Mouse (Mus musculus) B cell, adult 2 months (primary cell): ENCODE data around the gene 1110017D15Rik.

Experiments used
- DNase-seq, 2 experiments: peaks; one replicate each; pipeline ENCODE4 v3.0.0; 2022

Gene 1110017D15Rik

GRCm38 (mm10) chr4:41507998-41508397, 9.1 kb downstream of the 1110017D15Rik start:
- DNase-seq, result no peak

GRCm38 (mm10) chr4:41507326-41507924, 9.7 kb downstream of the 1110017D15Rik start:
- no peak for DNase-seq

- DNase-seq, result peak; percentile 82 to 84
Observed at GRCm38 (mm10) chr4:41506906-41507305, 10.2 kb downstream of the 1110017D15Rik start.

- DNase-seq, result peak; percentile 64 to 67
Observed at GRCm38 (mm10) chr4:41506156-41506555, 11.0 kb downstream of the 1110017D15Rik start.

- DNase-seq, result peak in 1 of 2 experiments; percentile 21
Observed at GRCm38 (mm10) chr4:41505131-41505551, 12.0 kb downstream of the 1110017D15Rik start.

GRCm38 (mm10) chr4:41504325-41504724, 12.8 kb downstream of the 1110017D15Rik start:
- no peak for DNase-seq

- DNase-seq, result peak; percentile 51 to 58
Observed at GRCm38 (mm10) chr4:41502986-41503412, 14.1 kb downstream of the 1110017D15Rik start, which contains the start of gene AI464131. Gene AI464131 (minus strand): TSS chr4:41503076.

GRCm38 (mm10) chr4:41502171-41502940, 14.8 kb downstream of the 1110017D15Rik start:
- DNase-seq, result no peak

- DNase-seq, result no peak
Observed at GRCm38 (mm10) chr4:41500787-41501186, 16.3 kb downstream of the 1110017D15Rik start.

- DNase-seq, result no peak
Observed at GRCm38 (mm10) chr4:41499619-41500018, 17.5 kb downstream of the 1110017D15Rik start.

GRCm38 (mm10) chr4:41498921-41499391, 18.2 kb downstream of the 1110017D15Rik start:
- DNase-seq, result no peak

GRCm38 (mm10) chr4:41497995-41498845, 18.9 kb downstream of the 1110017D15Rik start:
- no peak for DNase-seq

- peak; percentile 54 to 60 for DNase-seq
Observed at GRCm38 (mm10) chr4:41497579-41497978, 19.6 kb downstream of the 1110017D15Rik start.

- DNase-seq, result no peak
Observed at GRCm38 (mm10) chr4:41497046-41497445, 20.1 kb downstream of the 1110017D15Rik start.

GRCm38 (mm10) chr4:41495850-41496249, 21.3 kb downstream of the 1110017D15Rik start:
- no peak for DNase-seq

GRCm38 (mm10) chr4:41495076-41495475, 22.1 kb downstream of the 1110017D15Rik start:
- no peak for DNase-seq

GRCm38 (mm10) chr4:41494378-41494777, 22.8 kb downstream of the 1110017D15Rik start:
- DNase-seq, result no peak

- DNase-seq, result no peak
Observed at GRCm38 (mm10) chr4:41493464-41494116, 23.5 kb downstream of the 1110017D15Rik start.

- no peak for DNase-seq
Observed at GRCm38 (mm10) chr4:41492951-41493350, 24.2 kb downstream of the 1110017D15Rik start.

GRCm38 (mm10) chr4:41481601-41482017, 35.5 kb downstream of the 1110017D15Rik start:
- DNase-seq, result no peak

- DNase-seq, result no peak
Observed at GRCm38 (mm10) chr4:41480254-41480653, 36.9 kb downstream of the 1110017D15Rik start.

GRCm38 (mm10) chr4:41479456-41479804, 37.7 kb downstream of the 1110017D15Rik start:
- DNase-seq, result no peak
